Mouse (Mus musculus): Measurements from ENCODE around the gene Adprh. TPM values are rescaled to one million over a fixed set of nuclear protein-coding genes. Genes with fewer than 3 reads are reported as not detected.
"Not testable (repeated sequence)": the region's sequence is repeated elsewhere in the genome, so short reads cannot be mapped to it uniquely, and the experiment has no call there.

Gene Adprh
- polyA plus RNA-seq, 1 experiment from 2014 or later: 93.7 TPM

DNA sequence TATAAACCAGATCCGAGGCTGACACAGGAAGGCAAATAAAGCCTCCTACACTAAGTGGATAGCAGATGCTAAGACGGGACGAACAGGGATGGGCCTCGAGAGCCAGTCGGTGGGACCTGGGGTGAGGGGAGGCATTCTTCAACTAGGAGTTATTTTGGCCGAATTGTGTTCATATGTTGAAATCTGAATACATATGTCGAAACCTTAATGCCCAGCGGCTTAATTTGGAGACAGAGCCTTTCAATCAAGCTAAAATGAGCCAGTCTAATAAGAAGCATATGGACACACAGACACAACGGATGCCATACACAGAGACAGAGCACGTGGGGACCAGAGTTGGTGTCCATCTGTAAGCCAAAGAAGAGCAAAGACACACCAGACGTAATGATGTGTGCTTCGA lies 4.0 kb downstream of the Adprh start:
- Histone ChIP-seq H3K4me3 (no peak overlapping the region), H3K36me3 (peaks cover 55% of the 10 kb centered on the region), H3K27me3 (no peaks in the 10 kb centered on the region), H3K4me2 (no peak overlapping the region), H3K27ac (no peak overlapping the region), H3K4me1 (peaks cover 8% of the 10 kb centered on the region), H3K9me3 (no peaks in the 10 kb centered on the region), H3K9ac (no peak overlapping the region)
- no peak for ATAC-seq (ENCODE audit: borderline replicate concordance, extremely low read depth, low FRiP score, low TSS enrichment)
- WGBS: 88% methylated on average over 12 of the region's 12 CpGs

GRCm38 (mm10) chr16:38447366-38447765 lies 5.1 kb downstream of the Adprh start:
- ATAC-seq (ENCODE audit: borderline replicate concordance, extremely low read depth, low FRiP score, low TSS enrichment): no peak
- no peak overlapping the region for H3K4me2 ChIP-seq
- H3K9me3 ChIP-seq: no peaks in the 10 kb centered on the region
- no peaks in the 10 kb centered on the region for H3K27me3 ChIP-seq
- H3K36me3 ChIP-seq: peaks cover 55% of the 10 kb centered on the region
- no peak overlapping the region for H3K9ac ChIP-seq
- peaks cover 8% of the 10 kb centered on the region for H3K4me1 ChIP-seq
- no peak overlapping the region for H3K4me3 ChIP-seq
- H3K27ac ChIP-seq: no peak overlapping the region
- WGBS: 89% methylated on average over 21 of the region's 21 CpGs

- not testable (repeated sequence) for H3K4me2 ChIP-seq; H3K4me1 ChIP-seq; H3K27ac ChIP-seq; ATAC-seq (ENCODE audit: borderline replicate concordance, extremely low read depth, low FRiP score, low TSS enrichment); H3K27me3 ChIP-seq; H3K9ac ChIP-seq; H3K9me3 ChIP-seq; H3K4me3 ChIP-seq
- 90% methylated on average over 2 of the region's 2 CpGs for WGBS
- H3K36me3 ChIP-seq: peaks cover 55% of the 10 kb centered on the region
These were observed 6.4 kb downstream of the Adprh start for GRCm38 (mm10) chr16:38446141-38446540.

- no peak for ATAC-seq (ENCODE audit: borderline replicate concordance, extremely low read depth, low FRiP score, low TSS enrichment)
- H3K9ac ChIP-seq: no peak overlapping the region
- peaks cover 55% of the 10 kb centered on the region for H3K36me3 ChIP-seq
- H3K27me3 ChIP-seq: no peaks in the 10 kb centered on the region
- no peak overlapping the region for H3K27ac ChIP-seq
- no peak overlapping the region for H3K4me2 ChIP-seq
- H3K4me3 ChIP-seq: no peak overlapping the region
- WGBS: 95% methylated on average over 20 of the region's 20 CpGs
- no peaks in the 10 kb centered on the region for H3K4me1 ChIP-seq
- no peaks in the 10 kb centered on the region for H3K9me3 ChIP-seq
These were observed 6.9 kb downstream of the Adprh start for GRCm38 (mm10) chr16:38445576-38445975.

GRCm38 (mm10) chr16:38445046-38445445 lies 7.5 kb downstream of the Adprh start:
- Histone ChIP-seq H3K27ac (no peak overlapping the region), H3K36me3 (peaks cover 53% of the 10 kb centered on the region), H3K4me2 (no peak overlapping the region), H3K9ac (no peak overlapping the region), H3K9me3 (no peaks in the 10 kb centered on the region), H3K4me3 (no peak overlapping the region), H3K27me3 (no peaks in the 10 kb centered on the region), H3K4me1 (no peaks in the 10 kb centered on the region)
- no peak for ATAC-seq (ENCODE audit: borderline replicate concordance, extremely low read depth, low FRiP score, low TSS enrichment)
- 81% methylated on average over 1 of the region's 1 CpGs for WGBS

- ATAC-seq (ENCODE audit: borderline replicate concordance, extremely low read depth, low FRiP score, low TSS enrichment): no peak
These were observed 8.6 kb downstream of the Adprh start for GRCm38 (mm10) chr16:38443721-38444464.

DNA sequence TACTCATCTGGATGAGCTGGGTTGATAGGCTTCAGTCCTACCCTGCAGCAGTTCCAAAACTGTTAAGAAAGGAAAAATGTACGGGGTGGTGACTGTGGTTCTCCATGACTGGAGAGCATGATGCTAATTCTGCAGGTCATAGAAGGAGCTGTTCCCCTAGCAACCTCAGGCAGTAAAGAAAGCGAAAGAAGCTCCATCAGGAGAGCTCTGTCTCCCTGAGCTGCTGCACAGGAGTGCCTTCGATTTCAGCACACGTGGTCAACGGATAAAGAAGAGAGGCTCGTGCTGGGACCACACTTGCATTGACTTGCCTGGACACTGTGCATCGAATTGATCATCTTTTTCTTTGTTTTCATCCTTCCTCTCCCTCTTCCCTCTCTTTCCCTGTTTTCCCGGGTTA lies 10.3 kb downstream of the Adprh start:
- 77% methylated on average over 8 of the region's 8 CpGs for WGBS

More at GRCm38 (mm10) chr16:38443721-38444464, 8.6 kb downstream of the Adprh start:
- H3K9me3 ChIP-seq: no peaks in the 10 kb centered on the region
- no peak overlapping the region for H3K4me3 ChIP-seq
- H3K4me1 ChIP-seq: no peaks in the 10 kb centered on the region
- H3K4me2 ChIP-seq: no peak overlapping the region
- H3K9ac ChIP-seq: no peak overlapping the region
- no peaks in the 10 kb centered on the region for H3K27me3 ChIP-seq
- 91% methylated on average over 7 of the region's 7 CpGs for WGBS
- H3K27ac ChIP-seq: no peak overlapping the region
- H3K36me3 ChIP-seq: peaks cover 43% of the 10 kb centered on the region

DNA sequence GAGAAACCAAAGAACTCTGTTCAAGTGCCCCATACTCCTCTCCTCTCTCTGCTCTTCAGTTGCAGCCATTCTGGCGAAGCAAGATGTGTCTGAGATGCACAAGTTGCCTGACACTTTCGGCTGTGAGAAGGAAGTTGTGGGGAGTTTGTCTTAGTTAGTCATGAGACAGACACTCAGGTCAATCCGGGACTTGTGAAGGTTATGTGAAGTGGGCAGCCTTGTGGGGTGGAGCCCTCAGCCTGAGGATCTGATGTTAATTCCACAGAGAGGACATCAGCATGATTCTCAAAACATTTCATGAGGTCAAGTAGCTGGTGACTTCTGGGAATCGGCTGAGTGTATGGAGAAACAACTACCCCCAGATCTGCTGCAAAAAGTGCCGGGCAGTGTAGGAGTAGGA lies 10.9 kb downstream of the Adprh start:
- Histone ChIP-seq H3K27me3 (no peaks in the 10 kb centered on the region), H3K9ac (no peak overlapping the region), H3K4me1 (no peaks in the 10 kb centered on the region), H3K36me3 (peaks cover 23% of the 10 kb centered on the region), H3K4me2 (no peak overlapping the region), H3K9me3 (no peaks in the 10 kb centered on the region), H3K27ac (no peak overlapping the region), H3K4me3 (no peak overlapping the region)
- no peak for ATAC-seq (ENCODE audit: borderline replicate concordance, extremely low read depth, low FRiP score, low TSS enrichment)
- WGBS: 76% methylated on average over 5 of the region's 5 CpGs

More for the DNA sequence above, 10.3 kb downstream of the Adprh start:
- H3K4me1 ChIP-seq: no peaks in the 10 kb centered on the region
- no peak overlapping the region for H3K9ac ChIP-seq
- peaks cover 29% of the 10 kb centered on the region for H3K36me3 ChIP-seq
- ATAC-seq (ENCODE audit: borderline replicate concordance, extremely low read depth, low FRiP score, low TSS enrichment): no peak
- no peaks in the 10 kb centered on the region for H3K9me3 ChIP-seq
- H3K4me3 ChIP-seq: no peak overlapping the region
- no peaks in the 10 kb centered on the region for H3K27me3 ChIP-seq
- no peak overlapping the region for H3K4me2 ChIP-seq
- H3K27ac ChIP-seq: no peak overlapping the region

DNA sequence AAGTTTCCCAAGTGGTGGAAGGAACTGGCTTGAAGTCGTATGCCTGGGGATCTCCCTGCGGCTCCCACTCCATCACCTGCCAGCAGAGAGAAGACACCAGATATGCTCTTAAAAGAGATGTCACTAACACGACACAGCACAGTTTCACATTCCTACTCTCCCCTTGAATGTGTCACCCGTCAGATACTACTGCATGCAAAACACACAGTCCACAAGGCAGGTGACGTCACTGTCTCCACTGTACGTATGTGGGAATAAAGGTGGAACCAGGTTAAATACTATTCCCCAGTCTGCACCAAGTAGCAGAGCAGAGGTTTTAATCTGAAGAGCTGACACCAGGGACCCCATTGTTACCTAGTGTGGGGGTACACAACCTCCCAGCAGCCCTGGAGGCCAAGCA lies 12.1 kb downstream of the Adprh start:
- WGBS: 73% methylated on average over 6 of the region's 6 CpGs
- no peak for ATAC-seq (ENCODE audit: borderline replicate concordance, extremely low read depth, low FRiP score, low TSS enrichment)
- no peak overlapping the region for H3K9ac ChIP-seq

DNA sequence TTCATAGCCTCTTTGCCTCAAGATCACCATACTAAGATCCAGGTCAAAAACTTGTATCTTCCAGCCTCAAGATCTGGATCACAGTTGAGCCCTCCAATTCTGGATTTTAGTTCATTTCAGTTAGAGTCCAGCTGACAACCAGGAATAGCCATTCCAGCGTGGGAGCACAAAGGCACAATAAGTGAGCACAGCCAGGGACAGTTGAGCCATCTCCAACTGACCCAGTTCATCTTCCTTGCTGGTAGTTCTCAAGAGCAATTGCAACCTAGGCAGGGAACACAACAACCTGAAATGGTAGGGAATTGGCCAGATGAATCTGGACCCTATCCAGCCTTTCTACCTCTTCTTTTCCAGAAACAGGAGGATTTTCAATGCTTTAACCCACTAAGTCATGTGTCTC lies 13.3 kb downstream of the Adprh start:
- ATAC-seq (ENCODE audit: borderline replicate concordance, extremely low read depth, low FRiP score, low TSS enrichment): no peak
- Histone ChIP-seq H3K4me2 (no peak overlapping the region), H3K9ac (no peak overlapping the region), H3K27ac (no peak overlapping the region), H3K4me1 (no peaks in the 10 kb centered on the region), H3K9me3 (no peaks in the 10 kb centered on the region), H3K36me3 (peaks cover 1% of the 10 kb centered on the region; the same call in 1 of the 2 replicates), H3K27me3 (no peaks in the 10 kb centered on the region), H3K4me3 (no peak overlapping the region)
- 75% methylated on average over 1 of the region's 1 CpGs for WGBS

More for the DNA sequence above, 12.1 kb downstream of the Adprh start:
- H3K4me1 ChIP-seq: no peaks in the 10 kb centered on the region
- H3K4me3 ChIP-seq: no peak overlapping the region
- H3K27me3 ChIP-seq: no peaks in the 10 kb centered on the region
- H3K4me2 ChIP-seq: no peak overlapping the region
- H3K9me3 ChIP-seq: no peaks in the 10 kb centered on the region
- H3K27ac ChIP-seq: no peak overlapping the region
- H3K36me3 ChIP-seq: peaks cover 11% of the 10 kb centered on the region

- ATAC-seq (ENCODE audit: borderline replicate concordance, extremely low read depth, low FRiP score, low TSS enrichment): no peak
- WGBS: 84% methylated on average over 4 of the region's 4 CpGs
- H3K4me2 ChIP-seq: no peak overlapping the region
- H3K4me1 ChIP-seq: no peaks in the 10 kb centered on the region
- H3K4me3 ChIP-seq: no peak overlapping the region
- no peak overlapping the region for H3K9ac ChIP-seq
- H3K9me3 ChIP-seq: no peaks in the 10 kb centered on the region
- no peaks in the 10 kb centered on the region for H3K27me3 ChIP-seq
- H3K36me3 ChIP-seq: no peaks in the 10 kb centered on the region
- no peak overlapping the region for H3K27ac ChIP-seq
These were observed 18.2 kb downstream of the Adprh start for GRCm38 (mm10) chr16:38434295-38434795.

DNA sequence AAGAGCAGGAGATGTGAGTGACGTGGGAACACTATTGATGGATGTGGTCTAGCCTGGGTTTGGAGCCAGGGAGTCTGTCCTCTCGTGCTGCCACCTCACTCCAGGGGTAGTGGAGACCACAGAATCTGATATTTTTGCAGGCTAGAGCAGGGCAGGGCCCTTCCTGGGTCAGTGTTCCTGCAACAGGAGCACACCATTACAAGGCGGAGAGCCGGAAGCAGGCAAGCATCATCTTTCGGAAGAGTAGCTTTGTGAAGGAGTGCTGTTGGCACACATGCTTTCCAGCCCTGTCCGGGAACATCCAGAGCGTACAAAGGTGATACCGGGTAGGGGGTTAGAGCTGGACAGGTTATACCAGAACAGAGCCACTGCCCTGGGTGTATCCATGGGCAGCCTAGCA lies 19.0 kb downstream of the Adprh start:
- WGBS: 81% methylated on average over 8 of the region's 8 CpGs
- Histone ChIP-seq H3K4me3 (no peak overlapping the region), H3K9ac (no peak overlapping the region), H3K9me3 (no peaks in the 10 kb centered on the region), H3K36me3 (no peaks in the 10 kb centered on the region), H3K4me2 (no peak overlapping the region), H3K4me1 (no peaks in the 10 kb centered on the region), H3K27ac (no peak overlapping the region), H3K27me3 (no peaks in the 10 kb centered on the region)
- no peak for ATAC-seq (ENCODE audit: borderline replicate concordance, extremely low read depth, low FRiP score, low TSS enrichment)

Data from lung, embryonic 15.5 days (tissue).